Mouse (Mus musculus) neural tube, embryonic 15.5 days (tissue): ENCODE results near the gene Tob2. TPM values are rescaled to one million over a fixed set of nuclear protein-coding genes. Genes with fewer than 3 reads are reported as not detected.

ENCODE experiments used
- ATAC-seq: fragments of 200-750 bp; cut with Nextera tagmentation; 2 replicates; pipeline ENCODE4 v1.8.0; 2017; ENCODE audit warnings: mild to moderate bottlenecking, moderate TSS enrichment, moderate library complexity; ENCODE audit not compliant: low FRiP score
- H3K27ac ChIP-seq: fragments of 300-500 bp; sonication (generic); replicated peaks from 2 replicates; pipeline ENCODE4 v1.5.1; 2015; ENCODE audit warnings: mild to moderate bottlenecking, inconsistent platforms
- H3K27me3 ChIP-seq: fragments of 300-500 bp; sonication (generic); replicated peaks from 2 replicates; pipeline ENCODE4 v1.6.1; 2015; ENCODE audit warnings: inconsistent platforms
- H3K36me3 ChIP-seq: fragments of 300-500 bp; sonication (generic); 2 replicates; pipeline ENCODE4 v1.6.1; 2015; ENCODE audit warnings: inconsistent platforms
- H3K4me1 ChIP-seq: fragments of 300-500 bp; sonication (generic); 2 replicates; pipeline ENCODE4 v1.6.1; 2015; ENCODE audit warnings: inconsistent platforms
- H3K4me2 ChIP-seq: fragments of 300-500 bp; sonication (generic); 2 replicates; pipeline ENCODE4 v1.6.1; 2015; ENCODE audit warnings: inconsistent platforms, mild to moderate bottlenecking, moderate library complexity
- H3K4me3 ChIP-seq: fragments of 300-500 bp; sonication (generic); replicated peaks from 2 replicates; pipeline ENCODE4 v1.5.1; 2015; ENCODE audit warnings: mild to moderate bottlenecking, inconsistent platforms
- H3K9ac ChIP-seq: fragments of 300-500 bp; sonication (generic); replicated peaks from 2 replicates; pipeline ENCODE4 v1.6.1; 2015; ENCODE audit warnings: mild to moderate bottlenecking, inconsistent platforms
- H3K9me3 ChIP-seq: fragments of 300-500 bp; sonication (generic); replicated peaks from 2 replicates; pipeline ENCODE4 v1.6.1; 2016; ENCODE audit warnings: inconsistent platforms
- WGBS: fragments of 180-500 bp; shearing (Covaris S2); methylation state at CpG from one replicate; pipeline ENCODE4 v1.1.7; 2015; ENCODE audit warnings: mixed read lengths; 5-methylcytosine and 5-hydroxymethylcytosine counted together
- polyA plus RNA-seq: library from polyadenylated mRNA; unstranded; fragments of >200 nt; fragmentation: Nextera tagmentation; extraction: Ambion mirVana; gene quantifications from 2 replicates; pipeline ENCODE4 v1.2.1, GENCODE M21; 2015

Gene Tob2
- polyA plus RNA-seq, 1 experiment from 2014 or later, result 14.7 TPM

- Histone ChIP-seq H3K36me3 (peaks cover 9% of the 10 kb centered on the region), H3K4me3 (peak overlapping the region; percentile 93), H3K27me3 (no peaks in the 10 kb centered on the region), H3K27ac (peak overlapping the region; percentile 98), H3K9me3 (no peaks in the 10 kb centered on the region), H3K4me1 (peaks cover 45% of the 10 kb centered on the region), H3K9ac (peak overlapping the region; percentile 79), H3K4me2 (peak overlapping the region; percentile 94)
- WGBS, result 0% methylated on average over 39 of the region's 39 CpGs
- peak; percentile 86 for ATAC-seq
Measured at GRCm38 (mm10) chr15:81859330-81860255, 997 bp upstream of the Tob2 start.

GRCm38 (mm10) chr15:81858138-81858516 is 469 bp downstream of the Tob2 start:
- H3K27me3 ChIP-seq, result no peaks in the 10 kb centered on the region
- H3K4me3 ChIP-seq, result peak overlapping the region; percentile 93
- under 1% methylated on average over 23 of the region's 23 CpGs for WGBS
- H3K27ac ChIP-seq, result peak overlapping the region; percentile 98
- H3K4me2 ChIP-seq, result peak overlapping the region; percentile 94
- H3K9ac ChIP-seq, result peak overlapping the region; percentile 79
- no peaks in the 10 kb centered on the region for H3K36me3 ChIP-seq
- H3K9me3 ChIP-seq, result no peaks in the 10 kb centered on the region
- ATAC-seq, result 0 out of 2 replicates have a peak, but pooled peaks have one; percentile 7
- peaks cover 45% of the 10 kb centered on the region for H3K4me1 ChIP-seq

GRCm38 (mm10) chr15:81857724-81858116 is 876 bp downstream of the Tob2 start:
- ATAC-seq, result no peak

DNA sequence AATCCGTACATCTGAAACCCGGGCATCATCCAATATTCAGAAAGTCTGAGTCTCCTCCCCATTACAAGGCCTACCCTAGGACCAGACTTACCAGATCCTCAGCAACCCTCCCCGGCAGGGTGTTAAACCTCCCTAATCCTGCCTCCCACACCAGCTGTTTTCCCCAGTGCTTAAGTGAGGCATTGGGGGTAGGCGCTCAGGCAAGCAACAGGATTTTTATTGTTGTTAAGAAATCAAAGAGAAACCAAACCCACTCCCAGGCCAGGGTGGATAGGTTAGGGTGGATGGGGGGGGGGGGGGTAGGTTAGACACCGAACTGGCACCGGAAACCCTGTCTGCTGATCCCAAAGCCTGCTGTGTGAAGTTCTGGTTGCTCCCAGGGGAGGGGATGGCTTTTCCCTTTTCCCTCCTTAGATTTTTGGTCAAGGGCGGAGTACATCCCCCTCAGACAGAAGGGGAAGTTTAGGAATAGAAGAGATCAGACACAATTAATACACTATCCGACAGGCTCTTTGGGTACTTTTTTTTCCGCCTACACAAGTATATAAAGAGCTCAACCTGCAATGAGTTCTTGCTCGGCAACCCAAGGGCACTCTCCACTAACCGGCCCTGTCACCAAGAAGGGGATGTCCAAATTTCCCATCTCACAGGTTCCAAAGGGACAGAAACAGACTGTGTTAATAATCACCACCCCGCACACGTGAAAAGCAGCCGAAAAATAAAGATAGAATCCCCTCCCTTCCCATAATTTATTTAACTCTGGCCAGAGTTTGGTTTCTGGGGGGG is 1.5 kb downstream of the Tob2 start:
- 0% methylated on average over 14 of the region's 14 CpGs for WGBS
- Histone ChIP-seq H3K4me2 (peak overlapping the region; percentile 94), H3K27ac (peak overlapping the region; percentile 98), H3K4me3 (peak overlapping the region; percentile 93), H3K36me3 (peaks cover under 1% of the 10 kb centered on the region), H3K9me3 (no peaks in the 10 kb centered on the region), H3K4me1 (peaks cover 45% of the 10 kb centered on the region), H3K9ac (peak overlapping the region; percentile 79), H3K27me3 (no peaks in the 10 kb centered on the region)
- ATAC-seq, result no peak

More at GRCm38 (mm10) chr15:81857724-81858116, 876 bp downstream of the Tob2 start:
- Histone ChIP-seq H3K4me3 (peak overlapping the region; percentile 93), H3K4me1 (peaks cover 45% of the 10 kb centered on the region), H3K27ac (peak overlapping the region; percentile 98), H3K27me3 (no peaks in the 10 kb centered on the region), H3K9ac (peak overlapping the region; percentile 79), H3K4me2 (peak overlapping the region; percentile 94), H3K9me3 (no peaks in the 10 kb centered on the region), H3K36me3 (no peaks in the 10 kb centered on the region)
- 0% methylated on average over 33 of the region's 33 CpGs for WGBS

DNA sequence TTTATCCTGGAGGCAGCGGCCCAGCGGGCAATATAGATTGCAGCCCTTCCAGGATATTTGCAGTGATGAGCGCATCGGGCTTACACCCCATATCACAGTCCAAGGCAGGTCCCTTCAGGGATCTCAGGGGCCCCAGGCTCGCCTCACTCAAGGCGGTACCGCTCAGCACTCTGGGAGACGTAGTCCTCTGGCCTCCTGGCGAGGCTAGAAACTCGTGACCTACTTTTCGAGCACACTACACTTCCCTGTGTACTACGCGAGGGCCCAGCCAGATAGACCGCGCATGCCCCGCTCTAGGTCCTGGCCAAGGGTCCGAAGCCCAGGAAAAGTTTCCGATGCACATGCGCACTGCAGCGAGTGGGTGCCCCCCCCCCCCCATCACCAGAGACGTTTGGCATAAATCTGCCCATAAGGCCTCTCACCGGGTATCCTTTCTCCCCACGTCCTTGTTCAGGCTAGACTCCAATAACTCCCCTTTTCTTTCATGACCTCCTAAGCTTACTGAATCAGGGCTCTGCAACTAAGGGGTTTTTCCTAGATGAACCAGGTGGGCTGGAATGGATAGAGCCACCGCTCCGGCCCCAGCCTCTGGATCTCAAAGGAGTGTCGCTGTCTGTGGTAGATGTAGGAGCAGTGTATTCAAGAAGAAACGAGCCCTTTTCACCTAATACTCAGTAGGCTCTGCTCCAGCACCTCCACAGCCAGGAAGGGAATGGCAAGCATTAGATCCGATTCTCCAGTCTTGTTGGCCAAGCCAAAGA is 2.4 kb downstream of the Tob2 start:
- Histone ChIP-seq H3K9me3 (no peaks in the 10 kb centered on the region), H3K27ac (peak overlapping the region; percentile 98), H3K27me3 (no peaks in the 10 kb centered on the region), H3K36me3 (peaks cover 10% of the 10 kb centered on the region), H3K4me3 (peak overlapping the region; percentile 93), H3K9ac (peak overlapping the region; percentile 79), H3K4me2 (peak overlapping the region; percentile 94), H3K4me1 (peaks cover 45% of the 10 kb centered on the region)
- ATAC-seq, result peak; percentile 83
- WGBS, result under 1% methylated on average over 28 of the region's 28 CpGs

GRCm38 (mm10) chr15:81853081-81853480 is 5.5 kb downstream of the Tob2 start:
- peaks cover 34% of the 10 kb centered on the region for H3K36me3 ChIP-seq
- 94% methylated on average over 7 of the region's 7 CpGs for WGBS
- H3K4me3 ChIP-seq, result no peak overlapping the region
- H3K9me3 ChIP-seq, result no peaks in the 10 kb centered on the region
- ATAC-seq, result no peak
- no peaks in the 10 kb centered on the region for H3K27me3 ChIP-seq
- peaks cover 31% of the 10 kb centered on the region for H3K4me1 ChIP-seq
- no peak overlapping the region for H3K4me2 ChIP-seq
- H3K27ac ChIP-seq, result no peak overlapping the region
- H3K9ac ChIP-seq, result no peak overlapping the region

DNA sequence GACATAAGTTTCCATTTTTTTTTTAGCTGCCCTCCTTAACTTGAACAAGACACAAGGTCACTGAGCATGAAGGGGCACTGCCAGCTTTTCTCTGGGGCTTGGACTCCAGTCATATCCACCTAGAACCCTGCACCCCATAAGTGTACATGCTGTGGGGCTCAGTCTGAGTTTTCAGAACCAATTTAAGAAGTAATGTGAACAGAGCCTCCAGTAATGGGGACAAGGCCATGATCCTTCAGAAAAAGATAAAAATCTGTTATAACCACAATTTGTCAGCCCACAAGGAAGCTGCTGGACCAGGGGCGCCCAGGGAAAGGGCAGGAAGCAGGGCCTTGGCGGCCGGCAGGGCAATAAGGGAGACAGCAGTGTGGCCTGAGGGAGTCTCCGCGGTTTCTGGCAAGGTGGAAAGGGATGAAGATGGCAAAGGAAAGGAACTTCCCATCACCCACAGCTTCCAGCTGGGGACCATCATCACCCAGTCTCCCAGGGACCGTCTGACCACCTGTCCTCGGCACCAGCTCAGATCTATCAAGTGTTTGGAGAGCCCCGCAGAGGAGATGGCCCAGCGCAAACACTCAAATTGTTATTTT is 6.1 kb downstream of the Tob2 start:
- Histone ChIP-seq H3K27me3 (no peaks in the 10 kb centered on the region), H3K9ac (no peak overlapping the region), H3K4me2 (no peak overlapping the region), H3K27ac (no peak overlapping the region), H3K36me3 (peaks cover 35% of the 10 kb centered on the region), H3K9me3 (no peaks in the 10 kb centered on the region), H3K4me3 (no peak overlapping the region), H3K4me1 (peaks cover 31% of the 10 kb centered on the region)
- WGBS, result 93% methylated on average over 9 of the region's 9 CpGs
- no peak for ATAC-seq

DNA sequence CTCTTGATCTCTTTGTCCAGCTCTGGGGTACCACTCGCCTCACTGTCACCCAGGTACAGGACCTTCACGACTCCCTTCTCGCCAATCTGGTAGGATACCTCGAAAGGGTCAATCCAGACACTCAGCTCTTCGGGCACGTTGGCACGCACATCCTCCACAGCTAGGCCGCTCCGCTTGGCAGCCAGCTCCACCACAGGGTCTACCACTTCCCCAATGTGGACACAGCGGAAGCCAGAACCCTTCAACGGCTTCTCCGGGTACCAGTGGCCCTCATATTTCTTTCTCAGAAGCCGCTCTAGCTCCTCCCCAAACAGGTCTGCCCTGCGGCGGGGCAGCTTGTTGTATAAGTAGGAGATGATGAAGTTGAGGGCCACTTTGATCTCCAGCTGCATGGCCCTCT is 7.2 kb downstream of the Tob2 start:
- Histone ChIP-seq H3K36me3 (peaks cover 40% of the 10 kb centered on the region), H3K4me3 (no peak overlapping the region), H3K9ac (no peak overlapping the region), H3K27me3 (no peaks in the 10 kb centered on the region), H3K4me2 (no peak overlapping the region), H3K4me1 (peaks cover 21% of the 10 kb centered on the region), H3K27ac (no peak overlapping the region), H3K9me3 (no peaks in the 10 kb centered on the region)
- no peak for ATAC-seq
- 97% methylated on average over 15 of the region's 15 CpGs for WGBS

GRCm38 (mm10) chr15:81850718-81851117 is 7.9 kb downstream of the Tob2 start:
- peaks cover 17% of the 10 kb centered on the region for H3K4me1 ChIP-seq
- H3K9ac ChIP-seq, result no peak overlapping the region
- H3K27me3 ChIP-seq, result no peaks in the 10 kb centered on the region
- no peak overlapping the region for H3K27ac ChIP-seq
- no peak overlapping the region for H3K4me3 ChIP-seq
- ATAC-seq, result no peak
- 88% methylated on average over 14 of the region's 14 CpGs for WGBS
- H3K4me2 ChIP-seq, result no peak overlapping the region
- H3K9me3 ChIP-seq, result no peaks in the 10 kb centered on the region
- peaks cover 40% of the 10 kb centered on the region for H3K36me3 ChIP-seq

GRCm38 (mm10) chr15:81849104-81849503 is 9.5 kb downstream of the Tob2 start:
- Histone ChIP-seq H3K27me3 (no peaks in the 10 kb centered on the region), H3K4me2 (no peak overlapping the region), H3K4me1 (peaks cover 7% of the 10 kb centered on the region; the same call in 1 of the 2 replicates), H3K9me3 (no peaks in the 10 kb centered on the region), H3K27ac (no peak overlapping the region), H3K36me3 (peaks cover 40% of the 10 kb centered on the region), H3K4me3 (no peak overlapping the region), H3K9ac (no peak overlapping the region)
- ATAC-seq, result no peak
- WGBS, result 87% methylated on average over 9 of the region's 9 CpGs

DNA sequence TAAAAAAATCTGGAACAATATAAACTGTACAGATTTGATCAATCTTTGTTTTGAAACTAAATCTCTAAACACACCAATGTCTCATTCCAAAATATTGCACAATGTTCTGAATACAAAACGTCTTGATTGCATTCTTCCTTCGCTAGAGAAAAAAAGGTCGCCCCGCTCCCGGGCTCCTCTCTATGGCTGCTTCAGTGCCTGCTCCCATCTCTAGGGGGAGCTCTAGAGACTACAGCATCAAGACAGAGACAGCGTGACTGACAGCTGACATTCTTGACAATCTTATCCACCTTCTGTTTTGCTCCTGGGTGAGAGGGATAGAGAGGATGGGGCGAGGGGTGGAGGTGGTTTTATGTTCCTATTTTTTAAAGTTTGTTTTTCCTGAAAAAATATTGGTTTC is 10.3 kb downstream of the Tob2 start:
- H3K27me3 ChIP-seq, result no peaks in the 10 kb centered on the region
- no peak for ATAC-seq
- no peak overlapping the region for H3K4me3 ChIP-seq
- peaks cover 7% of the 10 kb centered on the region; the same call in 1 of the 2 replicates for H3K4me1 ChIP-seq
- no peaks in the 10 kb centered on the region for H3K9me3 ChIP-seq
- no peak overlapping the region for H3K9ac ChIP-seq
- WGBS, result 46% methylated on average over 7 of the region's 7 CpGs
- H3K4me2 ChIP-seq, result no peak overlapping the region
- H3K36me3 ChIP-seq, result peaks cover 40% of the 10 kb centered on the region
- H3K27ac ChIP-seq, result no peak overlapping the region
